Mouse (Mus musculus) testis, adult 2 months (tissue): ENCODE results near the gene Spata16. TPM values are rescaled to one million over a fixed set of nuclear protein-coding genes. Genes with fewer than 3 reads are reported as not detected.

Experiments
- H3K27ac ChIP-seq: fragments of 200-500 bp; 2 replicates; pipeline ENCODE4 v1.5.1; 2012; ENCODE audit warnings: low read depth, low read length; ENCODE audit not compliant: control insufficient read depth, insufficient read depth
- H3K27me3 ChIP-seq: fragments of 200-500 bp; 2 replicates; pipeline ENCODE4 v1.6.1; 2012; ENCODE audit warnings: mild to moderate bottlenecking, low read length, moderate library complexity; ENCODE audit not compliant: control insufficient read depth, insufficient read depth
- H3K36me3 ChIP-seq: fragments of 200-500 bp; 2 replicates; pipeline ENCODE4 v1.6.1; 2012; ENCODE audit warnings: mild to moderate bottlenecking, low read length; ENCODE audit not compliant: control insufficient read depth, insufficient read depth
- H3K4me1 ChIP-seq: fragments of 200-500 bp; 2 replicates; pipeline ENCODE4 v1.6.1; 2012; ENCODE audit warnings: low read length; ENCODE audit not compliant: control insufficient read depth, insufficient read depth
- H3K4me3 ChIP-seq: fragments of 200-500 bp; 2 replicates; pipeline ENCODE4 v1.5.1; 2012; ENCODE audit warnings: low read depth, mild to moderate bottlenecking, low read length, moderate library complexity, mixed read lengths; ENCODE audit not compliant: control insufficient read depth
- CTCF ChIP-seq: fragments of 200-500 bp; IDR thresholded peaks from 2 replicates; pipeline ENCODE4 v1.5.1; 2012; ENCODE audit warnings: low read depth, mild to moderate bottlenecking, inconsistent platforms, low read length, moderate library complexity; ENCODE audit not compliant: control insufficient read depth, insufficient read depth, insufficient replicate concordance
- POLR2A ChIP-seq: fragments of 200-500 bp; IDR thresholded peaks from 2 replicates; pipeline ENCODE4 v1.6.1; 2012; ENCODE audit warnings: low read depth, mild to moderate bottlenecking, inconsistent platforms, low read length, moderate library complexity; ENCODE audit not compliant: control insufficient read depth
- polyA plus RNA-seq: library from polyadenylated mRNA; depleted of rRNA; stranded (reverse); fragments of >200 nt; gene quantifications from 2 replicates; pipeline ENCODE4 v1.2.3, GENCODE M21; 2012

Gene Spata16
- polyA plus RNA-seq, 1 experiment: 144 TPM

DNA sequence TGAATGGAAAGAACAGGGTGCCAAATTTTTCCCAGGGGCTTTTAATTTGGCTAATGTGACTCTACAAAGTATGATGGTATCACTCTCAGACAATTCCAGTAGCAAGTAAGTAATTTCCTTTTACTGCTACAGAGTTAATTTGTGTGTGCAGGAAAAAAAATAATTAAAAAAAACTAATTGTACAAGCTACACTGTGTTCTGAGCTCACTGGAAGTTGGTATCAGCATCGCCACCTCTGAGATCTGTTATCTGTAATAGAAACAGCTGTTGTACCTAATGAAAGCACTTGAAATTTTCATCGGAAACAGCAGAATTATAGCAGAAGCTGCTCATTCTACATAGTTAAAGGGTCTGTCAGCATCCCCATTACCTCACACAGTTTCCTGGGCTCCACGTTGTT lies 295.7 kb downstream of the Spata16 start:
- no peak overlapping the region for H3K4me3 ChIP-seq
- TF ChIP-seq CTCF (no peak), POLR2A (no peak)
- H3K36me3 ChIP-seq: no peaks in the 10 kb centered on the region
- no peak overlapping the region for H3K27ac ChIP-seq
- no peaks in the 10 kb centered on the region; the same call in 1 of the 2 replicates for H3K4me1 ChIP-seq
- no peaks in the 10 kb centered on the region for H3K27me3 ChIP-seq

GRCm38 (mm10) chr3:26936897-26937590 lies 299.6 kb downstream of the Spata16 start:
- Histone ChIP-seq H3K27ac (no peak overlapping the region), H3K36me3 (no peaks in the 10 kb centered on the region), H3K27me3 (no peaks in the 10 kb centered on the region), H3K4me3 (no peak overlapping the region), H3K4me1 (no peaks in the 10 kb centered on the region; the same call in 1 of the 2 replicates)
- TF ChIP-seq CTCF: no peak
- no peak for TF ChIP-seq POLR2A

DNA sequence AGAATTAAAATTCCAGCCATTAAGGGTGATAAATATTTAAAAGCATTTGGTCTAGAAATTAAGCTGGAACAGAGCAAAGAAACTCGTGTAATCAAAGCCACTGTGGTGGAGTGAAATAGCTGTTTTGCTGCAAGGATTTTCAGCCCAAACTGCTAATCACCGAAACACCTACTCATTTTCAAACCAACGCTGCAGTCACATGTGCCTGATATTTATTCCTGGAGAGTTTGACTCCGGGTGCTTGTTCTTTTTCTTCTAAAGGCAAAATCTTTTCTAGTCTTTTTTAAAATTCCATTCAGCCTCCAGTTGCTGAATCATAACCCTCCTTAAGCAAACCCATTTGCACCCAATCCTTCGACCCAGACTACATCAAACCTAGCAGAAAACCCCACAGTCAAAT lies 329.4 kb downstream of the Spata16 start:
- no peaks in the 10 kb centered on the region for H3K4me1 ChIP-seq
- no peaks in the 10 kb centered on the region for H3K27me3 ChIP-seq
- H3K27ac ChIP-seq: no peak overlapping the region
- H3K4me3 ChIP-seq: no peak overlapping the region
- no peaks in the 10 kb centered on the region for H3K36me3 ChIP-seq
- TF ChIP-seq CTCF (no peak), POLR2A (no peak)

GRCm38 (mm10) chr3:26968852-26969513 lies 331.6 kb downstream of the Spata16 start:
- TF ChIP-seq POLR2A (no peak), CTCF (no peak)
- Histone ChIP-seq H3K4me1 (no peaks in the 10 kb centered on the region), H3K36me3 (no peaks in the 10 kb centered on the region), H3K27me3 (no peaks in the 10 kb centered on the region), H3K4me3 (no peak overlapping the region), H3K27ac (no peak overlapping the region)

DNA sequence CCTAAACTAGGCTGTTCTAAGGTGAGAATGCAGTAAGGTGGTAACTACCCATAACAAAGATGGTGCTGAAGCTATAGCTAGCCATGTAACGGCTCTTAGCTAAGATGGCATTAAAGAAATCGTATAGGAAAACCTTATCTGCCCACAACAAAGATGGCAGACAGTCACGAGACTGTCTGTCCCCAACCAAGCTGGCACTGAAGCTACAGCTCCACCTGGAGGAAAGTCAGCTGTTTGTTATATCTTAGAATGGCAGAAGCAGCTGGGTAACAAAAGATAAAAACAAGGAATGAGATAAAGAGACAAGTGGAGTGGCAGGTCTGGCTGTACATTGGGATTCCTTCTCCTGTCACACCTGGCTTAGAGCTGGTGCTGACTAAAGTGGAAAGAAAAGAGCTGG lies 333.1 kb downstream of the Spata16 start:
- H3K4me3 ChIP-seq: no peak overlapping the region
- H3K27me3 ChIP-seq: no peaks in the 10 kb centered on the region
- no peaks in the 10 kb centered on the region for H3K36me3 ChIP-seq
- H3K4me1 ChIP-seq: no peaks in the 10 kb centered on the region
- no peak overlapping the region for H3K27ac ChIP-seq
- no peak for TF ChIP-seq POLR2A
- TF ChIP-seq CTCF: no peak

DNA sequence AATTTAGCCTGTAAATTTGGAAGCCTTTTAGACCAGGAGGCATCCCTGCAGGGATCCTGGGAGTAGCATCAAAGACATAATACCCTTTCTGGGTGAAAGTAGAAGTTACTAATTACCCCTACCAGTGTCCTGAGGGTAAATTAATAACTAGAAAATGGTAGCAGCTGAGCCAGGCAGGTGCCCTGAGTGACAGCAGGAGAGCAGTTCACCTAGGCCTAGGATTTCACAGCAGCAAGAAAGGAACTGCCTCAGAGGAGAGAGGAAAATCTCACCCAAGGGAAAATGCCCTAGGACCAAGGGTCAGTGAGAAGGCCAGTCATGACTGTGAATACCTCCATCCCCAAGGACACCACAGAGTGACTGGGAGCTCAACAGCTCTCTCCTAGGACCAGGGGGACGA lies 333.9 kb downstream of the Spata16 start:
- no peak overlapping the region for H3K27ac ChIP-seq
- no peaks in the 10 kb centered on the region for H3K27me3 ChIP-seq
- H3K36me3 ChIP-seq: no peaks in the 10 kb centered on the region
- H3K4me1 ChIP-seq: no peaks in the 10 kb centered on the region
- no peak for TF ChIP-seq CTCF
- no peak for TF ChIP-seq POLR2A
- H3K4me3 ChIP-seq: no peak overlapping the region

- no peaks in the 10 kb centered on the region for H3K36me3 ChIP-seq
- no peak overlapping the region for H3K4me3 ChIP-seq
- no peak overlapping the region for H3K27ac ChIP-seq
- H3K4me1 ChIP-seq: no peaks in the 10 kb centered on the region
- no peaks in the 10 kb centered on the region for H3K27me3 ChIP-seq
- no peak for TF ChIP-seq CTCF
- no peak for TF ChIP-seq POLR2A
Observed at GRCm38 (mm10) chr3:26972105-26972504, 334.7 kb downstream of the Spata16 start.
